Mouse (Mus musculus): ENCODE data around the gene Tbcd. TPM values are rescaled to one million over a fixed set of nuclear protein-coding genes. Genes with fewer than 3 reads are reported as not detected.

The Tbcd gene
- polyA plus RNA-seq, 1 experiment: 59.9 TPM

- DNase-seq (ENCODE audit: extremely low spot score in 1 of 2, low spot score in 1 of 2): no peak
Observed at GRCm38 (mm10) chr11:121524191-121524590, 72.4 kb downstream of the Tbcd start.

DNA sequence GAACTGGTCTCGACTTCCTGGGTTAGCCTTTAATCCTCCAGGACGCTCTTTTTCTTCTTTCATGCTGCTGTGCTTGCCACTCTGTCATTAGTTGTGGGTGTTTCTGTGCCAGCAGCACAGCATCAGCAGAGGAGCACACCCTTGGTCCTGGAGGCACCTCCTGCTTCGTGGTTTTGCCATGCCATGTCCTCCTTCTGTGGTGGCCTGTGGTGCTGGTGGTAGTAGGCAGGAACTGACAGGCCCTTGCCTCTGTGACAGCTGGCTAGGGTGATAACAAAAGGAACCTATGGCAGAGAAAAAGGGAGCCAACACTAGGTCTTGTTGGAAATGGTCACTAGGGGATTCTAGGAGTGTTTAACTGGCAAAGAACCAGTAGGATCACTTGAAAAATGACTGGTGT is 78.0 kb downstream of the Tbcd start:
- DNase-seq (ENCODE audit: extremely low spot score in 1 of 2, low spot score in 1 of 2): no peak

DNA sequence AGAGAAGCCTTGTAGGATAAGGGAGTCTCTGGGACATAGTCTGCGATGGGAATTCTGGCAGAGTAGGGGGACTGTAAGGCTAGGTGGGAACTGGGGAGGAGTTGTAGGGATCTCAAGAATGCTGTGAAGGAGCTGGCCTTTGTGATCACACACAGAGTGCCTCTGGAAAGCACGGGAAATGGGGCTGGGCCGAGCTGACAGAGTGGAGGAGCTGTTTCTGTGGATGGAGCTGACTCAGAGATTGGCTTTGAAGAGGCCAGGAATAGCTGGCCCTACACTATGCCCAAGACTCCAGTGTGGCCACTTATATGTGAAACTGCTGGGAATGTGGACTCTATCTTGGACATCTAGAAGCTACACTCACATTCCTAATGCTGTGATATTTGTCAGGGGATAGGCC is 84.8 kb downstream of the Tbcd start:
- DNase-seq (ENCODE audit: extremely low spot score in 1 of 2, low spot score in 1 of 2): no peak

- DNase-seq (ENCODE audit: extremely low spot score in 1 of 2, low spot score in 1 of 2): no peak
Observed at GRCm38 (mm10) chr11:121542471-121542870, 90.7 kb downstream of the Tbcd start.

DNA sequence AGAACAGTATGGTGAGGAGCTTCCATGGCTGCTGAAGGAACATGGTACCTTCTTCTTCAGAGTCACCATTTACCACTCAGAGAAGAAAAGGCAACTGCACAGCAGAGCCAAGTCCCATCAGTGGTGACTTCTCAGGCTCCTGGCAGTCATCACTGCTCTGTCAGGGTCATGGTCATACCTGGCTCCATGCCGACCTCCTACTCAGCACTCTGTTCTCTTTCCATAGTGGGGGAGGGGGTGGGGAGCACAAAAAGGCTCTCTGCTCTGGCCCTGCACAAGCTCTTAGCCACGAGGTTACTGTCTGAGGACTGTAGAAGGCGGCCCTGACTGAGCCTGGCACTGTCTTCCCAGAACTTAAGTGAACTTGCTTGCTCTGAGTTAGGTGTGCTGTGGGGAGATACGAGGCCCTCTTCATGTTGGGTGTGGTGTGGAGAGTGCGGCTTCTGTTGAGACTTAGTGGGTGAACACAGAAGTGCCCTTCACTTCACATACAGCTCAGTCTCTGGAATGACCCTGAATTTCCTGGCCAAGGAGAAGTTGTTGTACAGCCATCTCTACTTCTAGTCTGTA is 91.6 kb downstream of the Tbcd start:
- no peak for DNase-seq (ENCODE audit: extremely low spot score in 1 of 2, low spot score in 1 of 2)

DNA sequence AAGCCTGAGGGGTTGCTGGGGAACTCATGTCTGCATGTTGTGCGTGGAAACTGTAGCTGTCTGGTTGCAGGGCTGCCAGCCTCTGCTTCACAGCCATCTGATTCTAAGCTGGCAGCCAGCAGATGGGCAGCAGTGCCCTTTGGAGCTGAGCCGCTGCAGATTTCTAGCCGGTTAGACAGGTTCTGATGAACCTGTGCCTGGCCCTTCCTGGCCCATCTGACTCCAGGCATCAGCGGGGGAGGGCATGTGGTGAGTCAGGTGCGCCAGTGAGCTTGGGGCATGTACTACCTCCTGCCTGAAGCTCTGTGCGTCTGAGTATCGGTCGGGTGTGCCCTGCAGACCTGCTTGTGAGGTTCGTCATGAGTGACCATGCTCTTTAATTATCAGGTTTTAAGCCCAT is 92.2 kb downstream of the Tbcd start:
- DNase-seq (ENCODE audit: extremely low spot score in 1 of 2, low spot score in 1 of 2): no peak

- no peak for DNase-seq (ENCODE audit: extremely low spot score in 1 of 2, low spot score in 1 of 2)
Observed at GRCm38 (mm10) chr11:121544755-121545397, 93.1 kb downstream of the Tbcd start.

DNA sequence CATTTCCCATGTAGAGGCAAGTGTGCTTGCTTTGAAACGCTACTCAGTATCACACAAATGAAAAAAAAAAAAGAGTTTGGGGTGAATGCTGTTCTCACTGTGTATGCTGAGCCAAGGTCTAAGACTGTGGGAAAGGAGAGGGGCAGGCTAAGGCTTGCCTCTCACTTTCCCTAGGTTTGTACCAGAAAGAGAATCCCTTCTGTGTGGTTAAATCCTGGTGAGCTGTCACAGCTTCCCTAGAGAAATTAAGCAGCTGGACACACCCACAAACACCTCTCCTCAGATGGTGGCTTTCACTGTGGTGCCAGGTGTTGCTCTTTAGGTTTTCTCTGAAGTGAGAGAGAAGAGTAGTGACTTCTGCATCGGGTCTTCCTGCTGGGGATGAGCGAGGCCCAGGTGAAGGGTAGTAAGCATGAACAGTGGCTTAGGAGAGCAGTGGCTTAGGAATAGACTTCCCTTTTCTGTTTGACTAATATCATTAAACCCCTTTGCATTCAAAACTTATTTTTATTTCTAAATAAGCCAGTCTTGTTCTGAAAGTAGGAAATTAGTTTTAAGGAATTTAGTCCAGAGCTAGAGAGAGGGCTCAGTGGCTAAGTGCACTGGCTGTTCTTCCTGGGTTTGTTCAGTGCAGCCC is 93.8 kb downstream of the Tbcd start:
- no peak for DNase-seq (ENCODE audit: extremely low spot score in 1 of 2, low spot score in 1 of 2)

DNA sequence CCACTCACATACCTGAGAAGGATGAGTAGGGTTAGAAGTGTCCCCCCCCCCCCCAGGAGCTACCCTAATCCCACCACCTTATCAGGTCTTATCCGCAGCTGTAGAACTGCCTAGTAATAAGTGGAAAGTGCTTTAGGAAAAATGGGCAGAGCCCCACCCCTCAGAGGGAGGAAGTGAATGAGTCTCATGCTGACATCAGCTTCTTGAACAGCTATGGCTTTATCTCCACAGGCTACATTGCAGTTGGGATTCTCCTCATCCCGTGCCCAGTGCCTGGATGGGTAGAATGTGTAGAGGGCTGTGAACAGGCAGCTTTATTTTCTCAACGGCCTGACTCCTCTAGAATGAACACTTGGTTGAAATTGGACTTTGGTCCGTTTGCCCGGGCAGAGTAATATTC is 95.5 kb downstream of the Tbcd start:
- DNase-seq (ENCODE audit: extremely low spot score in 1 of 2, low spot score in 1 of 2): no peak

DNA sequence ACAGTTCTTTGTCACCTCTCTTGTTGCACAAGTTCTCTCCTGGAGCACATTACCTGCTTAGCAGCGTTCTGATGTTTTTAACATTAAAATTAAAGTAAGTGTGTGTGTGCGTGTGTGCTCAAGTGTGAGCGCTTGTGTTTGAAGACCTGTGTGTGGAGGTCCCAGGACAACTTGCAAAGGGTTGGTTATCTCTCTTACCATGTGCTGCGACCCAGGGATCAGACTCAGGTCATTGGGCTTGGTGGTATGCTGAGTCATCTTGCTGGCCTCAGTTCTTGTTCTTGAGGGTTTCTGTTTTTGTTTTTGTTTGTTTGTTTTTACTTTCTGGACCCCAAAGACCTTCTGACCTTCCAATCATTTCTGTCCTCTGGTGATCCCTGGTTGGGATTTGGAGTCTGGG is 96.2 kb downstream of the Tbcd start:
- DNase-seq (ENCODE audit: extremely low spot score in 1 of 2, low spot score in 1 of 2): no peak

DNA sequence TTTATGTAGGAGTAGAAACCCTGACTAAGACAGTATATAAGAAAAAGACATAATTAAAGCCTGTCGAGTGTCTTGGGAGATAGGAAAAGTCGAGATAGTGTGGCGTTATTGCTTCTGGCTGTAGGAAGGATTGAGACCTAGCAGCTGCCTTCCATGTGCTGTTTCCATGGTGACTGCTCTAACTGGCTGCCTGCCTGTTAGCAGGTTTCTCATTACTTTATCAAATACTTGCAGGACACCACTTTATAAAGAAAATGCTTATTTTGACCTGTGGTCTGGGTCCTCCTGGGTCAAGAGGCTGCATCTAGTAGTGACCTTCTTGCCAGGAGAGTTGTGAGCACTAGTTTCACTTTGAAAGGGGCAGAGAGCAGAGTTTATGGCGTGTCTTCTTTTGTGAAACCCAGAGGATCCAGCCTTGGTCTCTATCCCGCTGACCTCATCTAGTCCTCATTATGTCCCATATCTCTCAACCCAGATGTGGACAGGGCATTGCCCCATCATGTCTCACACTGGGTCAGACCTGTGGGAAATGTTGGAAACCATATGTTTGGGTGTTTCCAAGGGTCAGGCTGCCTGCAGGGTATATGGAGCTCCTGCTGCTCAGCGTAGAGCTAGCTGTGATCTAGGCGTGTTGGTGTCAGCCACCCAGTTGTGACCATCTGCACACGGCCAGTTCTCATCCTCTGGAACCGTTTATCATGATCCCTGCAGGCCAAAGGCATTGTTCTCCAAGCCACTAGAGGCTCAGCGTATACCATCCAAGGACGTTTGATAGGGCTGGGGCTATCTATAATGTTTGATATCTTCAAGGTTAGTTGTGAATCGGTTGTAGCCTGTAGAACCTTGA is 97.5 kb downstream of the Tbcd start:
- peak; percentile 38 to 70 for DNase-seq (ENCODE audit: extremely low spot score in 1 of 2, low spot score in 1 of 2)

- DNase-seq (ENCODE audit: extremely low spot score in 1 of 2, low spot score in 1 of 2): peak in 1 of 2 experiments; percentile 6
Observed at GRCm38 (mm10) chr11:121549843-121550647, 98.3 kb downstream of the Tbcd start.

DNA sequence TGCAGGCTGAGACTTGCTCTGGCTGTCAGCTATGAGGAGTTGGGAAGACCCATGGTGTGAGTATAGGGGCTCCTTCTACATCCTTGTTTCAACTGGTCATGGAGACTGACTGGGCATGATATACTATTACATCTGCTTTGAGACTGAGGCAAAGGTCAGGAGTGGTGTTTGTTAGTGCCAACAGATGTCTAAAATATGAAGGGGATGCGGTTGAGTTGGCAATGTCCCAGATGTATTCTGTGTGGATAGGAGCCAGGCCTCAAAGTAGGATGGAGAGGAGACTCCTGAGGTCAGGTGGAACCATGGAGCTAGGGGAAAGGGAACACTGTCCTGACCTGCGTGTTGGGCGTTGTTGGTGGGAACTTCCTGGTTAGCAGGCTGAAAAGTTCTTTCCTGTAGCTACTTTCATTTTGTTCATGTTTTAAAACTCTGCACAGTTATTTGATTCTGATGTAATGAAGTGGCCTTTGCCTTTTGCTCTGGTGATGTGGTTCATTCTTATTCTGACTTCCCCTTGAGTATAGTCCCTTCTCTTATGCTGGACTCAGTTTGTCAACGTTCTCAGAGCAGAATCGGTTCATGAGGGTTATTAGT is 99.6 kb downstream of the Tbcd start:
- no peak for DNase-seq (ENCODE audit: extremely low spot score in 1 of 2, low spot score in 1 of 2)

GRCm38 (mm10) chr11:121552167-121552566 is 100.4 kb downstream of the Tbcd start:
- DNase-seq (ENCODE audit: extremely low spot score in 1 of 2, low spot score in 1 of 2): no peak

GRCm38 (mm10) chr11:121552846-121553457 is 101.2 kb downstream of the Tbcd start:
- no peak for DNase-seq (ENCODE audit: extremely low spot score in 1 of 2, low spot score in 1 of 2)

DNA sequence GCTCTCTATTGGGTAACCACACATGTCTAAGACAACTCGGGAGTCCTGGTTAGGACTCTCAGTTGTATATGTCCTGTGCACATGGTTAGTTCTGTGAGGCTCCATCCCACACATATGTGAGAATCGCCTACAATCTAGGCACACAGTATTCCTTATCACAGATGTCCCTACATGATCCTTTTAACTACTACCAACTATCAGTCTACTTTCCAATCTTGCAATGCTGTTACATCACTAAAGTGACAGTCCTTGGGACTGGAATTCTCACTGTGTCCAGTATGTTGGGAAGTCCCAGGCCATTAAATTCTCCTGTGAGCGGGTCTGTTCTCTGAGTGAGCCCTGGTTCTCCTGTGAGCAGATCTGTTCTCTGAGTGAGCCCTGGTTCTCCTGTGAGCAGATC is 101.7 kb downstream of the Tbcd start:
- no peak for DNase-seq (ENCODE audit: extremely low spot score in 1 of 2, low spot score in 1 of 2)

DNA sequence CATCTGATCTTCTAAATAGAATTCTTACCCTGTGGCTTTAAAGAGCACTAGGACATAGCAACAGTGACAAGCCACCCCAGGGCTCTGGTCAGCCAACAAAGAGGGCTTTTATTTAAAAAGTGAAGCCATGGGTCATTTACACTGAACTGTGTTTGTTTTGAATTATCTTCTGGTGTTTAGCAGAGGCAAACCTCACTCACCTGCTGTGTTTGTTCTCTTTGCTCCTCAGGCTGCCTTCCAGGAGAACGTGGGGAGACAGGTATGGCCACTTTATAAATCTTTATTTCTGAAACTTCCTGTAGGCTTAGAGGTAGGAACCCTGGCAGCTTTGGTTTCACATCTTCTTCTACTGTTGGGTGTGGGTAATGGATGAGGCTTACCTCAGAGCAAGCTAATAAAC is 105.0 kb downstream of the Tbcd start:
- no peak for DNase-seq (ENCODE audit: extremely low spot score in 1 of 2, low spot score in 1 of 2)

DNA sequence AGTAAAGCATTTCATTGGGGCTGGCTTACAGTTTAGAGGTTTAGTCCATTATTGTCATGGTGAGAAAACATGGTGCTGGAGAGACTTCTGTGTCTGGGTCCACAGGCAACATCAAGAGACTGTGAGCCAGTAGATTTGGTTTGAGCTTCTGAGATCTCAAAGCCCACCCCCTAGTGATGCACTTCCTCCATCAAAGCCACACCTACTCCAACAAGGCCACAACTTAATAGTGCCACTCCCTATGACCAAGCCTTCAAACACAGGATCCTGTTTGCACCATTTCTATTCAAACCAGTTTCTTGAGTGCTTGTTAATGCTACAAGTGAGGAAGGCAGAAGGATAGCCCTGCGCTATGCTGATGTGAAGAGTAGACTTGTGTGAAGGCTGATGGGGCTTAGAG is 106.2 kb downstream of the Tbcd start:
- DNase-seq (ENCODE audit: extremely low spot score in 1 of 2, low spot score in 1 of 2): no peak

- no peak for DNase-seq (ENCODE audit: extremely low spot score in 1 of 2, low spot score in 1 of 2)
Observed at GRCm38 (mm10) chr11:121558522-121558921, 106.8 kb downstream of the Tbcd start.

Measured in frontal cortex, adult 2 months (tissue).